Mouse (Mus musculus): ENCODE results near the gene Trit1.
"Not testable (repeated sequence)": the region's sequence is repeated elsewhere in the genome, so short reads cannot be mapped to it uniquely, and the experiment has no call there.

Gene Trit1

DNA sequence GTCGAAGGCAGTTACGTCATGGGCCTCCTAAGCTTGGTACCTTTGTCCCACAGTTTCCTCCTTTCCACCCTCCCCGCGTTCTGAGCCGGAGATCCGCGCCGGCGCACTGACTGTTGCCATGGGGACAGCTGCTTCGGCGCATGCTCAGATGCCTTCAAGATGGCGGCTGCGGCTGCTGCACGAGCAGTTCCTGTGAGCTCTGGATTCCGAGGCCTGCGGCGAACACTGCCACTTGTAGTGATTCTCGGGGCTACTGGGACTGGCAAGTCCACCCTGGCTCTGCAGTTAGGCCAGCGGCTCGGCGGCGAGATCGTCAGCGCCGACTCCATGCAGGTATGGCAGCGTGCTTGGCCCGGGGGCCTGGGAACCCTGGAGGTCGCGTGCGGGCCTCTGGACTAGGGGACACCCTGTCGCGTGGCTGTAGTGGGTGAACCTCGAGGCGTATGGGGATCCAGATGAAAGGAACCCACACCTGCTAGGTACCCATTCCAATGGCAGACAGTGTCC is at the start of gene Trit1:
Gene Trit1 (plus strand): TSS at position 147 of the 507 bp plus-strand sequence.
- peak; percentile 7 for DNase-seq (ENCODE audit: extremely low read depth, low read depth, low spot score)

DNA sequence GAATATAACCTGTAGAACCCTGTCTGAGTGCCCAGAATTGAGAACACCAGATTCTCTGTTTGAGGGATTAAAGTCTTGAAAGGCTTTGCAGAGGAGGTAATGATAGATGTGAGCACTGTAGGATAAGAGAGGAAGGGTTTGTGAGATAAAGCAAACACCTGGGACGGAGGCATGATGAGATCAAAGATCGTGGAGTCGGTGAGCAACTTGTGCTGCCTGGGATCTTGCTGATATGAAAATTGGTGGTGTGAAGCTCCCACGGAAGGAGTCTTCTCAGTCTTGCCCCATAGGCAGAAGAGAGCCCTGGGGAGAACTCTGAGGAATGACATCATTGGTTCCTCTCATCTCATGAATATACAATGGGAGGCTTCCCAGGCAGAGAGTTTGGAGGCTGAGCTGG is 48.3 kb upstream of the Trit1 start:
- no peak for DNase-seq (ENCODE audit: extremely low read depth, low read depth, low spot score)

DNA sequence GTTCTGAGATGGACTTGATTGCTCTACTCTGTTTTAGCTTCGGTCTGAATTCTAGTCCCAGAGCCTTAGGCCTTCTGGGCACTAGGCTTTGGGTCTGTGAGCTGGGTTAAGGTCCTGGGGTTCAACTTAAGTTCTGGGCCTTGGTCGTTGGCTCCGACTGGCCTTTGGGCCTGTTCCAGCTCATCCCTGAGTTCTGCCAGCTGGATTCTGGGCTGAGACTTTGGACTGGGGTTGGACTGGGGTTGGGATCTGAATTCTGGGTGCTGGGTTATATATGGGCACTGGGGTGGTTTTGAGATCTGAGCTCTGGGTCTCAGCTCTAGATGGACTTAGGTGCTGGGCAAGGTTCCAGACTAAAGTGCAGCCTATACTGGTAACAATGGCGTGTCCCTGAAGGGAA is 45.2 kb upstream of the Trit1 start:
- DNase-seq (ENCODE audit: extremely low read depth, low read depth, low spot score), result no peak

DNA sequence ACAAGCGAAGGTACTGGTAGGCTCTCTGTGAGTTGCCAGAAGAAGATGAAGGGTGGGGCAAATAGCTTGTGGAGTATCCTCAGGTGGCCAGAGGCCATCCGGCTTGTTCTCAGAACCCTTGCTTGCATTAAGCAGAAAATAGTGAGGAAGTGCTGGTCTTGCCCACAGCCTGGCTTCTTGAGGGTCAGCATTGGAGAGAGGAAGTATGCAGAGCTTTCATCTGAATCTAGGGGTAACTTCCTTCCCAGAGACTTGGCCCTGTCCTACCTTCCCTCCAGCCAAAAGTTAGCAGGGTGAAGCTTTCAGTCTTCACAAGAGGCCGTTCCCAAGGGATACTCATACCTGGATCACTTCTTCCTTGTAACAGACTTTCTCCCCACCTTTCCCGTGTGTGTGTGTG is 44.8 kb upstream of the Trit1 start:
- DNase-seq (ENCODE audit: extremely low read depth, low read depth, low spot score), result no peak

DNA sequence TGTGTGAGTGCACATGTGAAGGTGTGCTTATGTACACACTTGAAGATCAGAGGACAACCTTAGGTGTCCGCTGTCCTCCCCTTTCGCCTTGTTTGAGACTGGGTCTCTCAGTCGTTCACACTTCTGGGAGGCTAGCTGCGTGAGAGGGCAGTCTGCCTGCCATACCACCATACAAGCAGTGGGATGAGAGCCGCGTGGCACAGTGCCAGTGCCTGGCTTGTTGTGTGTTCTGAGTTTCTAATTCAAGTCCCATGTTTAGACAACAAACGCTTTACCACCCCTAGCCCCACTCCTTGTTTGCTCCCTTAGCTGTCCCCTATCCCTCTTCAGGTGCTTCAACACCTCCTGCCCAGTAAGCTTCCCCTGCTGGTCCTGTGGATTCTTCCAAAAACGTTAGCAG is 44.3 kb upstream of the Trit1 start:
- no peak for DNase-seq (ENCODE audit: extremely low read depth, low read depth, low spot score)

DNA sequence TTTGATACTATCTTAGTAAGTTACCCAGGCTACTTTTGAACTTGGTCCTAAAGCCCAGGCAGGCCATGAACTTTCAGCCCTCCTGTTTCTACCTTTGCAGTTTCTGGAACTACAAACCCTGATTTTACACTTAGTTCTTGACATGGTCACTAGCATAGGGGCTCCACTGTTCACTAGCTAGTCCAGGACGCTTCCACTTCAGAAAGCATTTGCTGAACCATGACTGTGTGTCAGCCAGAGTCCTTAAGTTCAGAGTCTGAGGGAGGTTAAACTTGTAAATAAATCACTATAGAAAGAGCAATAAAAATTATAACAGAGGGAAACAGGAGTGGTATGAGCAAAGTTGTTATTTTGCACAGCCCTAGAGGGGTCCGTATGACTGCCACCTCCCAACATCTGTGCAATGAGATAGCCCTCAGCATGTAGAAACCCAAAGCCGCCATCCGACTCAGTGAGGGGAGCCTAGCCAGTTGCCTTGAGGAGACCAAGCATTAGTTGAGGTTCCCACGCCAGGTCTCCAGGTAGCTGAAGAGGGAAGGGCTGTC is 41.3 kb upstream of the Trit1 start:
- DNase-seq (ENCODE audit: extremely low read depth, low read depth, low spot score), result no peak

DNA sequence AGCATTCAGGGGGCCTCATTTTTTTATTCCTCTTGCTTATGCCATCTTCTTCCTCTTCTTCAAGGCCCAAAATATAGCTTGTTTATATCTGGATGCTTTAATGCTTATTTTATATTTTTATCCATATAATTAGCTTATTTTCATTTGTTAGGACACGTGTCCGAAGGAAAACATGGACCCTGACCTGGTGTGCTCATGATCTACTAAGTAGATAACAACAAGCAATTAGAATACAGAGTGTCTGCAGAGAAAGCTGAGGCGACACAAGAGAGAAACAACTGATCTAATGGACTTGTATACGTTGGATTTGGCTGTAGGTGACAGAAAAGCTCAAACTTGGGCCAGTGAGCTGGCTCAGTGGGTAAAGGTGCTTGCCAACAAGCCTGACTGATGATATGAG is 39.5 kb upstream of the Trit1 start:
- DNase-seq (ENCODE audit: extremely low read depth, low read depth, low spot score), result no peak

DNA sequence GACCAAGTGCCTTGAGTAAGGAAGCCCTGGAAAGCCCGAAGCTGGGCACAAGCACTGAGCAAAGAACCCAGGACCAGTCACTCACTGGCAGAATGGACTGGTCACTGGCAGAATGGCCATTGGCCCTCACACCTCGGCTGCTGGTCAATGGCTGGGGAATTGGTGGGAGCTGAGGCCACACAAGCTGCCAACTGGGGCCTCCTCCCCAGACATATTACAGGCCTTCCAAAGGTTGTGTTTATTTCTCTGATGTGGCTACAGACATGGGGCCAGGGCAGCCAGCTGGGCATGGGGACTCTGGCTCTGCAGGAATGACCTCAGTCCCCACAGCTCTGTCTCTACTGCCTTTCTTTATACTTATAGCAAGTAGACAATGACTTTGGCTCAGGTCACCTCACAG is 37.5 kb upstream of the Trit1 start:
- DNase-seq (ENCODE audit: extremely low read depth, low read depth, low spot score), result no peak

DNA sequence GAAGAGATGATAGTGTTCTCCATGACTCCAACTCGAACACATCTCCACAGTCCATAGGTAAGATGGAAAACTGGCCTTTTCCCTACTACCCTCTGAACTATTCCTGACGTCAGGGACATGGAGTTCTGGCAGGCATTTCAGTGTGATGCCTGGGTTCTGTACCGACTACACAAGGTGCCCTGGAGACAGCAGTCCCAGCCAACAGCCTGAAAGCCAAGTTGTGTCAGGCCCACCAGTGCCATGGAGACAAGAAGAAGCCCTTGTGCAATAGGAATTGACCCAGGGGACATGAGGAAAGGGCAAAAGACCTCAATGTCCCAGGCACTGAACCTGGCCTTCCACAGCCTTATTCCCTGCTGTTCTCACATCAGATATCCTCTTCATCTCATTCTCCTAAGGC is 36.6 kb upstream of the Trit1 start:
- no peak for DNase-seq (ENCODE audit: extremely low read depth, low read depth, low spot score)

DNA sequence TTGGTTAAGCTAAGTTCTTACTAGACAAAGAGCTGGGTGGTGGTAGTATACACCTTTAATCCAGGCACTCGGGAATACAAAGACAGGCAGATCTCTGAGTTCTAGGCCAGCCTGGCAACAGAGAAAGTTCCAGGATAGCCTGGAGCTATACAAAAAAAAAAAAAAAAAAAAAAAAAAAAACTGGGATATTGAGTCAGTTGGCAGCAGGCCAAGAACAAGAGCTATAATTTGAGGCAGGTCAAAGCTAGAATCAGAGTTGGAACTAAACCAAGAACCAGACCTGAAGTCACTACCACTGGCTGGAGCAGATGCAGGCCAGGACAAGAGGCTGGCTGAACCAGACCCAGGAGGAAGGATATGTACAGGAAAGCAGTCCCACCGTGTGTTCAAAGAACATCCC is 35.7 kb upstream of the Trit1 start:
- DNase-seq (ENCODE audit: extremely low read depth, low read depth, low spot score), result no peak

DNA sequence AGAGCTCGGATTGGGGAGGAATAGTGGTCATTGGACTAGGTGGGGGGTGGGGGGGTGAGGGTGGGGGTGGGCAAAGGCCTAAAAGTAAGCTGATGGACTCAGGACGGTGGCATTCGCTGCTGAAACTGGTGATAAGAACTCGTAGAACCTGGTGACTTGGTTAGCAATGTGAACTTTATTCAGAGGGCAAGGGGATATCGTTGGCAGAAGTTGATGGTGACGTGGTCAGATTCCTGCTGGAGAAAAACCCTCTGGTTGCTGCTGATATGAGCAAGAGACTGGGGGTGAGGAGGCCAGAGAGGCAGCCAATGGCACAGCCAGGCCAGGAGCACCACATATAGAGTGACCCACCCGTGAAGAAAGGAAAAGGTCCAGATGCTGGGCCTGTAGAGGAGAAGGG is 35.2 kb upstream of the Trit1 start:
- DNase-seq (ENCODE audit: extremely low read depth, low read depth, low spot score), result no peak

DNA sequence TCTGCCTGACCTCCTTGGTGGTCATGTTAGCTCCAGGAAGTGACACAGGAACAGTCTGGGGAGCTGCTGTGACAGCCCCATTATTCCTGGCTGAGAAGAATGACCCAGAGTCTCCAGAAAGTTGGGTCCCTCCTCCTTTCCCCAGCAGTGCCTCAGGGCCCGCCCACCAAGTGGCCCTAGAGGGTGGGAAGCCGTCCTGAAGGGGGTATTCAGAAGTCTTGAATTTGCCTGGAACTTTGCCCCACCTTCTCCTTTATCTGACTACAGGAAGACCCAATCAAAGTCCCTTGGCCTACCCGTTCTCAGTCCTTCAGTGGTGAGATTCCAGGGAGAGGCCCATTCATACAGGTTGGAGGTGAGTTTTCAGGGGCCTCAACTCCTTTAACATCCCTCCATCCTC is 34.5 kb upstream of the Trit1 start:
- no peak for DNase-seq (ENCODE audit: extremely low read depth, low read depth, low spot score)

DNA sequence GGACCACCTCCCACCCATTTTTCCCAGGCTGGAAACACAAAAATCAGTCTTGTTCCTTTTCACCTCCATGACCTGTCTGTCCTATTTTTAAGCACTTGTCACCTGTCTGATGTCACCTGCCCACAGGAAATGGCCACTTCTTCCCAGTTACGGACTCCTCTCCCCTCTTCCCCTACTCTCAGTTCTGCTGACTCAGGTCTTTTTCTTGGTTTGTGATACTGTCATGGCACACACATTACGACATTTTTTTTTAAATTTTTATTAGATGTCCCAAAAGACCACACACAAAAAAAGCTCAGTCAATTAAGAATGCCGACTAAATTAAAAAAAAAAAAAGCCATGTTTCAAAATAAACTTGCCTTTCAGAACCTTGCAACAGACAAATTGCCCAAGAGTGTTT is 33.9 kb upstream of the Trit1 start:
- no peak for DNase-seq (ENCODE audit: extremely low read depth, low read depth, low spot score)

DNA sequence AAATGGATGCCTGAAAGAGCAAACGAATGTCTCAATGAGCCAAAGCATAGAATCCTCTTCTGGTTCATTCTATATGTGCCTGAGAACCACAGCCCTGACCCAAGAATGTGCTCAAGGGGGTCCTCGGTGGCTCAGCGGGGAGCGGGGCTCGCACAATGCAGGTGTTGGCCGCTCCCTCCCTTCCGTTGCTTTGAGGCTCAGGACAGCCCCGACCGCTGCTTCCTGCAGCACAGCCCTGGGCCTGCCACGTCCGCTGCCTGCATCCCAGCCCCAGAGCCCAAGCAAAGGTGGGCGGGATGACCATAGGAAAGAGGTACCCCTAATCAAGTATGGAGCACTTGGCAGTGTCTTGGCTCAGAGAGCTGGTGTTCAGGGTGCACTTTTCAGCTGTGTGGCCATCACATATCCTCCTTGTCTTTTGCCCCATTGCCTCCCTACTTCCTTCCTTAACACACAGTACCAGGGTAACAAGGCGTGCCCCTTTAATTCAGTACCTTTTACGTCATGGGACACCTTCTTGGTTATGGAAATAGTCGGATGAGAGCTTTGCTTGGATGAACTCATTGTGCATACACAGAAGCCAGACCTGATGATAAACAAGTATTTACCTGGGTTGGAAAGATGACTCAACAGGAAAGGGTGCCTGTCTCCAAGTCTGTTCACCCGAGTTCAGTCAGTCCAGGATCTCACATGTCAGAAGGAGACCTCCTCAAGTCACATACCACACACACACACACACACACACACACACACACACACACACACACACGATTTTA is 32.7 kb upstream of the Trit1 start:
- no peak for DNase-seq (ENCODE audit: extremely low read depth, low read depth, low spot score)

DNA sequence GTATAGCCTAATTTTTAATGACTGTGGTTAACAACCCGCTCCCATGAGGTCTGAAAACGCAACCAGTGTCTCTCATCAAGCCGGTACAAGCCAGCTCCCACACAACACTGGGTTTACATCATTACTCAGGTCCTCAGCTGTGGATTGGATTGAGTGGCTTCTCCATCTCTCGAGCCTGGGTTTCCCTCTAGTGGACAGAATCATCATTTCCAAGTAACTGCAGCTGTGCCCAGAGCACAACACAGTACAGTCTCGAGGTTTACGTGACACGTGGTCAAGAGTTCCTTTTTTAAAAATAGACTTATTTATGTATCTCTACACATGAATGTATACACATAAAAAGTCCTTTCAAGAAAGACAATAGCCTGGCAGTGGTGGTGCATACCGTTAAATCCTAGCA is 31.3 kb upstream of the Trit1 start:
- DNase-seq (ENCODE audit: extremely low read depth, low read depth, low spot score), result no peak

DNA sequence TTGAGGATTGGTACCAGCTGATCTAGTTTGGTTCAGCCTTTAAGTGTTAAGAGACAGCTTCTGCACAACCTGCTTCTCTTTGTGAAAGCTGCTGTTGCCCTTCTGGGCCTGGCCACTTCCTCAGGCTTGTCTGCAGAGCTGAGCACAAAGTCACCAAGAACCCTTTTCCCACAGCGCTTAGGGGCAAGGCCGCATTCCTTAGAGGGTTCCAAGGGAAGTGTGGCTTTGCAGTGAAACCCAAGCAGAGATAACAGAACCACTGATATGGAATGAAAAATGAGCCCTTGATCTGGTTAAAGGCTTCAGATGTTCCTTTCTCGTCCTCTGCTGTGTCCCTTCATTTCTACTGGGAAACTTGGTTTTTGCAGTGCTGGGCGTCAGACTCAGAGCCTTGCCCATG is 29.0 kb upstream of the Trit1 start:
- DNase-seq (ENCODE audit: extremely low read depth, low read depth, low spot score), result no peak

DNA sequence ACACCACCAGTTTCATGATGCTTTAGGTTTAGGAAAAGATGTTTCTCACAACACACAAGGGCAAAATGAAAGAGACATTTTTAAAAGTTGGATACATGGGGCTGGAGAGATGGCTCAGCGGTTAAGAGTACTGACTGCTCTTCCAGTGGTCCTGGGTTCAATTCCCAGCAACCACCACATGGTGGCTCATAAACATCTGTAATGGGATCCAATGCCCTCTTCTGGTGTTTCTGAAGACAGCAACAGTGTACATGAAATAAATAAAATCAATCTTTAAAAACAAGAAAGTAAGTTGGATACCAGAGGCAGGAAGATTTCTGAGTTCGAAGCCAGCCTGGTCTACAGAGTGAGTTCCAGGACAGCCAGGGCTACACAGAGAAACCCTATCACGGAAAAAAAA is 28.4 kb upstream of the Trit1 start:
- not testable (repeated sequence) for DNase-seq (ENCODE audit: extremely low read depth, low read depth, low spot score)

DNA sequence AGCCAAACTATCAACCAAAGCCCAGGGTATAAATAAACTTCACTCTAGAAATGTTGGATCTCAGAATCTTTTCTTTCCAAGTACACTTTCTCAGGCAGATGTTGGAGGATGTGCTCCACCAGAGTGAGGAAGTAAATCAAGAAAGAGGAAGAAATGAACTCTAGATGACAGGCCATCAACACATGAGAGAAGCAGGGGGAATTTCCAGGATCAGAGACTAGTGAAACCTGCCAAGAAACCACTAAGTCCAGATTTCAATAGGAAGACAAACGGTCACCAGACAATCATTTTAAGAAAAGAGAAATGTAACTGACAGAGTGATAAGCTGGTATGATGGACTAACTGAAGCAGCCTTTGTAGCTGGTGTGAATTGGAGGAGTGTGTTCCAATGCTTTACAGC is 25.2 kb upstream of the Trit1 start:
- no peak for DNase-seq (ENCODE audit: extremely low read depth, low read depth, low spot score)

DNA sequence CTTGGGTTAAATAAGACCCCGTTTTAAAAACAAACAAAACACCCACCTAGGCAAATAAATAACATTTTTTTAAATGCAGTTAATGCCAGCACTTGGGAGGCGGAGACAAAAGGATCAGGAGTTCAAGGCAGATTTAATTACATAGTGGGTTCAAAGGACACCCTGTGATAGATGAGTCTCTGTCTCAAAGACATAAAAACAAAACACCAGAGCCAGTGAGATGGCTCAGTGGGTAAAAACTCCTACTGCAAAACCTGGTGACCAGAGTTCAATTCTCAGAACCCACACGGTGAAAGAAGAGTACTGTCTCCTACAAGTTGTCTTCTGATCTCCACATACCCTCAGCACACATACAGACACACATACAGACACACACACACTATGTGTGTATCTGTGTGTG is 24.1 kb upstream of the Trit1 start:
- no peak for DNase-seq (ENCODE audit: extremely low read depth, low read depth, low spot score)

DNA sequence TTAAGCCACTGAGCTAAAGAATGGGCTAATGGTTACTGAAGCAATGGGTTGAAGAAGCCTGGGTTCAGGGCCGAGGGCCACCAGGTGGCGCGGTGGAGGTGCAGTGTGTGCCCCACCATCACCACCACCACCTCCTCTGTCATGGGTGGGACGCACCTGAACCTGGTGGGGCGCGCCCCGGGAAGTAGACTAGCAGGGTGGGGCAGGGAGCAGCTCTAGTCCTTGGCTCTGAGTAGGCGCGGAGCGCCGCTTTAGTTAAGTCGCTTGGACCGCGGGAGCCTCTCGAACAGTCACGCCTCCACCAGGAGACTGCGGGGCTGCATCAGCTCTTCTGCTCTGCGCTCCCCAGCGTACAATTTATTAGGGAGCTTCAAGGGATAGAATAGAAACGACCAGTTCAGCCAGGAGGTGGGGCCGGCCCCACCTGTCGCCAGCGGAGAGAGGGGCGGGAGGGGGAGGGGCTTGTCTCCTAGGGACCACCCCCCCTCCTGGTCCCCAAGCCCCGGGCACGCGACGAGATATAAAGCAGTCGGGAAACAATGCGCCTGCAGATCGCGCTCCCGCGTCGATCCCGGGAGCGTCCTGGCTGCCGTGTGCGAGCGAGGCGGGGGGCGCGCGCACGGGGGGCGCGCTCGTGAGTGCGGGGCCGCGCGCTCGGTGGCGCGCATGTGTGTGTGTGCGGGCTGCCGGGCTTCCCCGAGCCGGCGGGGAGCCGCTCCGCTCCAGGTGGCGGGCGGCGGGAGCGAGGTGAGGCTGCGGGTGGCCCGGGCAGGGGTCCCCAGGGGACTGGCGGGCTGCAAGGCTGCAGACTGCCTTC is 20.8 kb upstream of the Trit1 start, which contains the start of gene Mycl:
Gene Mycl (plus strand): TSS at position 249 of the 817 bp plus-strand sequence.
- no peak for DNase-seq (ENCODE audit: extremely low read depth, low read depth, low spot score)

DNA sequence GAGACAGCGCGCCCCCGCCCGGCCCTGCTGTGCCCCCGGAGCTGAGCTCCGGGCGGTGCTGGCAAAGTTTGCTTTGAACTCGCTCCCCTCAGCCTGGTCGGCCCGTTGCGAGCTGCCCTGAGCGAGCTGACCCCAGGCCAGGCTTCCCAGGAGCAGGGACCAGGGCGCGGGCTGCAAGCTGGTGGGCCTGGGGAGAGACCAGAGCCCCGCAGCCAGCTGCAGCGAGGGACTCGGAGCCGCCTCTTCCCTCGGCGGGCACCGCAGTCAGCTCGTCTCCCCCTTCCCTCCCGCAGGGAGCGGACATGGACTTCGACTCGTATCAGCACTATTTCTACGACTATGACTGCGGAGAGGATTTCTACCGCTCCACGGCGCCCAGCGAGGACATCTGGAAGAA is 20.2 kb upstream of the Trit1 start:
- DNase-seq (ENCODE audit: extremely low read depth, low read depth, low spot score), result no peak

Measured in fat pad, adult 2 months (tissue).